In genomic region chr14:23835387-23836111, GRCm38 (mm10) we compare ENCODE assay signal across 12 mouse cellular contexts.
DNase-seq lines count a peak whose midpoint lies in the region; ATAC-seq and TF ChIP-seq lines count a peak whose summit lies in the region.
"Had no signal": no experiment of that assay in that cellular context is flagged by ENCODE, and none has a peak within 500 bp of the region (broad histone marks: within the 10 kb centered on the region; RNA-seq: fewer than 3 reads in every experiment).

No protein-coding gene starts in this region.

- no peak overlapping the region for H3K9ac ChIP-seq in lung, embryonic 14.5 days
- H3K9ac ChIP-seq: forebrain, embryonic 13.5 days; liver, embryonic 13.5 days; midbrain, embryonic 15.5 days had no signal

- no peak overlapping the region for H3K27ac ChIP-seq in lung, embryonic 14.5 days (ENCODE audit: low read depth)
- H3K27ac ChIP-seq: forebrain, embryonic 13.5 days; liver, embryonic 13.5 days; midbrain, embryonic 15.5 days had no signal

- no peaks in the 10 kb centered on the region for H3K4me1 ChIP-seq in lung, embryonic 14.5 days (ENCODE audit: insufficient read depth)
- H3K4me1 ChIP-seq: liver, embryonic 13.5 days had no signal

- H3K36me3 ChIP-seq in lung, embryonic 14.5 days (ENCODE audit: insufficient read depth) = no peaks in the 10 kb centered on the region
- H3K36me3 ChIP-seq: liver, embryonic 13.5 days; midbrain, embryonic 15.5 days had no signal

- H3K27me3 ChIP-seq in lung, embryonic 14.5 days (ENCODE audit: insufficient read depth, low read length) = no peaks in the 10 kb centered on the region
- H3K27me3 ChIP-seq: forebrain, embryonic 13.5 days; liver, embryonic 13.5 days; midbrain, embryonic 15.5 days had no signal

- H3K4me2 ChIP-seq in lung, embryonic 14.5 days = no peak overlapping the region
- H3K4me2 ChIP-seq: forebrain, embryonic 13.5 days; liver, embryonic 13.5 days; midbrain, embryonic 15.5 days had no signal

- no peak for TF ChIP-seq CTCF in lung, embryonic 14.5 days (IDR thresholded peaks at IDR 0.05; ENCODE audit: low read depth)

- H3K4me3 ChIP-seq in lung, embryonic 14.5 days (ENCODE audit: low read depth, low read length) = no peak overlapping the region
- H3K4me3 ChIP-seq: forebrain, embryonic 13.5 days; liver, embryonic 13.5 days; midbrain, embryonic 15.5 days had no signal

- H3K9me3 ChIP-seq in lung, embryonic 14.5 days (ENCODE audit: low read depth, low read length) = no peaks in the 10 kb centered on the region
- H3K9me3 ChIP-seq: forebrain, embryonic 13.5 days; liver, embryonic 13.5 days; midbrain, embryonic 15.5 days had no signal

- ATAC-seq in lung, embryonic 14.5 days (ENCODE audit: insufficient read depth) = peak; percentile 70; the same call in 1 of the 2 replicates
- ATAC-seq: forebrain, embryonic 13.5 days; midbrain, embryonic 15.5 days had no signal

- DNase-seq in lung, embryonic 14.5 days = peak; percentile 59
- no peak for DNase-seq in lung, adult 18-20 months
- DNase-seq in R1 (ENCODE audit: low read depth, low spot score) = peak; percentile 45
- peak; percentile 29 for DNase-seq in embryo, embryonic 11 days
- peak; percentile 57 to 84 for DNase-seq in kidney, postnatal 25 days
- no peak for DNase-seq in heart, postnatal 25 days (ENCODE audit: low spot score)
- DNase-seq in heart, postnatal 4 days = no peak
- DNase-seq: heart, adult 11 months; layer of hippocampus, postnatal 36 days; liver, embryonic 13.5 days had no signal

- 32% methylated on average over 10 of the region's 10 CpGs for WGBS in lung, embryonic 14.5 days

- intact Hi-C loops in heart, postnatal 25 days (cut with DNase I) = no loop called here

Comparison
In these comparisons a context has a peak if more than half of its experiments do, and no peak if none do; other contexts are left out.
1. DNase-seq: peak in lung, embryonic 14.5 days (single experiment), R1 (single experiment), embryo, embryonic 11 days (single experiment) and kidney, postnatal 25 days (2 of 2); none in lung, adult 18-20 months (0 of 2), heart, postnatal 25 days (single experiment) and heart, postnatal 4 days (single experiment).